Mouse (Mus musculus): ENCODE data around the gene Fut9. TPM values are rescaled to one million over a fixed set of nuclear protein-coding genes. Genes with fewer than 3 reads are reported as not detected.

The Fut9 gene
- polyA plus RNA-seq, 1 experiment = 23.0 TPM

- Histone ChIP-seq H3K9me3 (replicated peaks; ENCODE audit: control insufficient read depth, insufficient read depth, low read length, poor library complexity, severe bottlenecking) (no peaks in the 10 kb centered on the region), H3K27ac (ENCODE audit: insufficient read depth, low read length) (no peak overlapping the region), H3K4me1 (ENCODE audit: control insufficient read depth, insufficient read depth, low read length) (no peaks in the 10 kb centered on the region), H3K27me3 (ENCODE audit: control insufficient read depth, insufficient read depth, low read length, poor library complexity, severe bottlenecking) (no peaks in the 10 kb centered on the region), H3K36me3 (ENCODE audit: control insufficient read depth, insufficient read depth, low read length, poor library complexity, severe bottlenecking) (no peaks in the 10 kb centered on the region), H3K9ac (ENCODE audit: low read depth, poor library complexity, severe bottlenecking) (no peak overlapping the region), H3K4me3 (ENCODE audit: low read depth, low read length) (no peak overlapping the region)
- no peak for TF ChIP-seq EP300 (IDR thresholded peaks at IDR 0.05; ENCODE audit: insufficient read depth, low read depth, low read length)
- TF ChIP-seq POLR2A (IDR thresholded peaks at IDR 0.05; ENCODE audit: insufficient read depth, low read length) = no peak
- no peak for TF ChIP-seq CTCF (IDR thresholded peaks at IDR 0.05; ENCODE audit: low read depth, low read length)
Measured at GRCm38 (mm10) chr4:25623176-25623575, 176.9 kb downstream of the Fut9 start.

DNA sequence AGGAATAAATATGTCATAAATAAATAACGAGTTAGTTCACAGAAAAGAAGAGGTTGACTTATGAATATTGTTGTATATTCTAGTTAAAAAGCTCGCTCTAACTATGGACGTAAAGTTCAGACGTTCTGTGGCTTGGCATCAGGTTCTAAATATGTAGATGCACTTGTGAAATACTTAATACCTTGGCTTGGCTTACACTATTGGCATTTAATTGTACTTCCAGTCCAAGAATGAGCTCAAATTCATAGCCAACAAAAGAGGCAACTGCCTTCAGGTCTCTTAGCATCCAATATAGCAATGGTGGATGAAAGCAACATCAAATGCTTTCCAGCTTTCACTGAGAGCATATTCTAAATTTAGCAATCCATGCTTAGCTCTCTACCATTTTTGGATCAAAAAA is 182.7 kb downstream of the Fut9 start:
- Histone ChIP-seq H3K4me1 (ENCODE audit: control insufficient read depth, insufficient read depth, low read length) (no peaks in the 10 kb centered on the region), H3K9ac (ENCODE audit: low read depth, poor library complexity, severe bottlenecking) (no peak overlapping the region), H3K36me3 (ENCODE audit: control insufficient read depth, insufficient read depth, low read length, poor library complexity, severe bottlenecking) (no peaks in the 10 kb centered on the region), H3K27ac (ENCODE audit: insufficient read depth, low read length) (no peak overlapping the region), H3K9me3 (replicated peaks; ENCODE audit: control insufficient read depth, insufficient read depth, low read length, poor library complexity, severe bottlenecking) (no peaks in the 10 kb centered on the region), H3K4me3 (ENCODE audit: low read depth, low read length) (no peak overlapping the region), H3K27me3 (ENCODE audit: control insufficient read depth, insufficient read depth, low read length, poor library complexity, severe bottlenecking) (no peaks in the 10 kb centered on the region)
- no peak for TF ChIP-seq CTCF (IDR thresholded peaks at IDR 0.05; ENCODE audit: low read depth, low read length)
- no peak for TF ChIP-seq EP300 (IDR thresholded peaks at IDR 0.05; ENCODE audit: insufficient read depth, low read depth, low read length)
- TF ChIP-seq POLR2A (IDR thresholded peaks at IDR 0.05; ENCODE audit: insufficient read depth, low read length) = no peak

GRCm38 (mm10) chr4:25613426-25613825 is 186.6 kb downstream of the Fut9 start:
- Histone ChIP-seq H3K4me3 (ENCODE audit: low read depth, low read length) (no peak overlapping the region), H3K4me1 (ENCODE audit: control insufficient read depth, insufficient read depth, low read length) (no peaks in the 10 kb centered on the region)

DNA sequence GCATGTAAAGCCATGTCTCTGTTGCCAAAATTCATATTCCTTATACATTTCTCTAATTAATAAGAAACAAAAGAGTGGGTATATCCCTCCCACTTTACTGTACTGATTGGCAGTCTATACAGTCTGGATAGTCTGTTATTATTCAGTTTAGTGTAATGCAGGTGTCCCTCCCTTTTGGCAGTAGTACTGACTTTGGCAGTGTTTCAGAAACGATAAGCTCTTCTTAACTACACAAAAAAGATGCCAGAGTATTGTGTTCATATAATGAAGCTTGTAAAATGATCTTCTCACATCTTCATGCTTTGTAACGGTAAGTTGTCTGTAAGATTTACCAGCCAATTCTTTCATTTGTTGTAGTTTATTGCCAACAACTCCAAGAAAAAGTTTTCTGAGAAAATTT is 189.6 kb downstream of the Fut9 start:
- no peak overlapping the region for H3K4me3 ChIP-seq (ENCODE audit: low read depth, low read length)
- H3K9ac ChIP-seq (ENCODE audit: low read depth, poor library complexity, severe bottlenecking) = no peak overlapping the region
- H3K9me3 ChIP-seq (replicated peaks; ENCODE audit: control insufficient read depth, insufficient read depth, low read length, poor library complexity, severe bottlenecking) = no peaks in the 10 kb centered on the region
- H3K27ac ChIP-seq (ENCODE audit: insufficient read depth, low read length) = no peak overlapping the region
- no peaks in the 10 kb centered on the region for H3K4me1 ChIP-seq (ENCODE audit: control insufficient read depth, insufficient read depth, low read length)
- no peaks in the 10 kb centered on the region for H3K27me3 ChIP-seq (ENCODE audit: control insufficient read depth, insufficient read depth, low read length, poor library complexity, severe bottlenecking)
- TF ChIP-seq CTCF (IDR thresholded peaks at IDR 0.05; ENCODE audit: low read depth, low read length) (no peak), POLR2A (IDR thresholded peaks at IDR 0.05; ENCODE audit: insufficient read depth, low read length) (no peak), EP300 (IDR thresholded peaks at IDR 0.05; ENCODE audit: insufficient read depth, low read depth, low read length) (no peak)
- no peaks in the 10 kb centered on the region for H3K36me3 ChIP-seq (ENCODE audit: control insufficient read depth, insufficient read depth, low read length, poor library complexity, severe bottlenecking)

More at GRCm38 (mm10) chr4:25613426-25613825, 186.6 kb downstream of the Fut9 start:
- no peaks in the 10 kb centered on the region for H3K36me3 ChIP-seq (ENCODE audit: control insufficient read depth, insufficient read depth, low read length, poor library complexity, severe bottlenecking)
- no peaks in the 10 kb centered on the region for H3K9me3 ChIP-seq (replicated peaks; ENCODE audit: control insufficient read depth, insufficient read depth, low read length, poor library complexity, severe bottlenecking)
- H3K27me3 ChIP-seq (ENCODE audit: control insufficient read depth, insufficient read depth, low read length, poor library complexity, severe bottlenecking) = no peaks in the 10 kb centered on the region
- H3K9ac ChIP-seq (ENCODE audit: low read depth, poor library complexity, severe bottlenecking) = no peak overlapping the region
- no peak overlapping the region for H3K27ac ChIP-seq (ENCODE audit: insufficient read depth, low read length)
- TF ChIP-seq POLR2A (IDR thresholded peaks at IDR 0.05; ENCODE audit: insufficient read depth, low read length) = no peak
- TF ChIP-seq CTCF (IDR thresholded peaks at IDR 0.05; ENCODE audit: low read depth, low read length) = no peak
- no peak for TF ChIP-seq EP300 (IDR thresholded peaks at IDR 0.05; ENCODE audit: insufficient read depth, low read depth, low read length)

GRCm38 (mm10) chr4:25593218-25593617 is 206.8 kb downstream of the Fut9 start:
- Histone ChIP-seq H3K9ac (ENCODE audit: low read depth, poor library complexity, severe bottlenecking) (no peak overlapping the region), H3K4me3 (ENCODE audit: low read depth, low read length) (no peak overlapping the region), H3K9me3 (replicated peaks; ENCODE audit: control insufficient read depth, insufficient read depth, low read length, poor library complexity, severe bottlenecking) (no peaks in the 10 kb centered on the region; the same call in 1 of the 2 replicates), H3K36me3 (ENCODE audit: control insufficient read depth, insufficient read depth, low read length, poor library complexity, severe bottlenecking) (no peaks in the 10 kb centered on the region), H3K27me3 (ENCODE audit: control insufficient read depth, insufficient read depth, low read length, poor library complexity, severe bottlenecking) (no peaks in the 10 kb centered on the region), H3K4me1 (ENCODE audit: control insufficient read depth, insufficient read depth, low read length) (no peaks in the 10 kb centered on the region), H3K27ac (ENCODE audit: insufficient read depth, low read length) (no peak overlapping the region)
- TF ChIP-seq CTCF (IDR thresholded peaks at IDR 0.05; ENCODE audit: low read depth, low read length) (no peak), EP300 (IDR thresholded peaks at IDR 0.05; ENCODE audit: insufficient read depth, low read depth, low read length) (no peak), POLR2A (IDR thresholded peaks at IDR 0.05; ENCODE audit: insufficient read depth, low read length) (no peak)

Measured in ES-Bruce4 (cell line).